Mouse (Mus musculus) gastrocnemius, postnatal 10 days (tissue): ENCODE data around the gene Brsk2. TPM values are rescaled to one million over a fixed set of nuclear protein-coding genes. Genes with fewer than 3 reads are reported as not detected.
"Not testable (repeated sequence)": the region's sequence is repeated elsewhere in the genome, so short reads cannot be mapped to it uniquely, and the experiment has no call there.

ENCODE experiments used
- DNase-seq: peaks from one replicate; pipeline ENCODE4 v3.0.0; 2021; ENCODE audit warnings: mixed read lengths
- long read RNA-seq, 2 experiments: library from polyadenylated mRNA; stranded (forward); transcript quantifications; one replicate each; pipeline ENCODE4 v2.0.0; 2021
- total RNA-seq, 2 experiments: library from RNA; stranded (reverse); gene quantifications; 2 replicates each; pipeline ENCODE4 v1.2.3; 2021

Brsk2 gene
- total RNA-seq: 1 to 10 TPM in 1 of 2 experiments, under 1 TPM in 1; 0.85 to 1.1 TPM
- long read RNA-seq, experiment 1, partial matches to known transcripts: 0 of 1 reads
- long read RNA-seq, experiment 1, other reads (novel, unspliced or antisense): 0 of 1 reads
- long read RNA-seq, experiment 2, partial matches to known transcripts: 0 of 1 reads
- long read RNA-seq, experiment 2, other reads (novel, unspliced or antisense): 1 of 1 reads

DNA sequence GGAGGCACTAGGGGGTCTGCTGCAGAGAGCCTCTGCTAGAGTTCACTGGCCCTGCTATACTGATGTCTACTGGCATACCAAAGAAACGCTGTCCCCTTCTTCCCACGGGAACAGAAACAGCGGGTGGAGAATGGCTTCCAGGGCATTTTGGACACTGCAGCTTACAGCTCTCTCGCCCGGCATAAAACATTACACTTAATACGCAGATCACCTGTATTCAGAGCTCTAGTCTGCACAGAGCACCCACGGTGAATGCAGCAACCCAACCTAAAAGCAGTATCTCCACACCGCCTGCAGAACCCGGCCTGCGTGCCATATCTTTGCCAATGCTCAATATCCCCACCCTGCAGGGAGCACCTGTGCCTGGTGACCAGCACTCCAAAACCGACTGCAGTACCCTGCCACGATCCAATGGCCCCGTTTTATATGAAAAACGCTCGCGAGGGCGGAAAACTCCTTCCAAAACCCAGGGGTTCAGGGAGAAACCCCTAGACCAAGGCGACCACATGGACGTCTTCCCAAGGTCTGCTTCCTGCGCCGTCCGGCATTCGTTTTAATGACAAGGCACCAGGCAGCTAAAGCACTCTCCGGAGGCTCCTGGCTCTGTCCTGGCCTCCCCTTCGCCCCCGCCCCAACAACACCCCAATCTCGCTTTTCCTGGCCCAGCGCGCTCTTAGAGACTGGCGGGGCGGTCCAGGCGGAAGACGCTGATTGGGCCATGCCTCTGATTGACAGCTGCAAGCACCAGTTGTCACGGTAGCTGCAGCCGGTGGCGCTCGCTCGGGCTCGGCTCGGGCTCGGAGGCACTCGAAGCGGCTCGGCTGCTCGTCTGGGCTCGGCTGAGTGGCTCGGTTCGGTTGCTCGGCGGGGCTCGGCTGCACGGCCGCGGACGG, at the start of gene Brsk2:
Brsk2 (plus strand) TSS at position 846 of the 893 bp plus-strand sequence.
- DNase-seq: peak; percentile 94

DNA sequence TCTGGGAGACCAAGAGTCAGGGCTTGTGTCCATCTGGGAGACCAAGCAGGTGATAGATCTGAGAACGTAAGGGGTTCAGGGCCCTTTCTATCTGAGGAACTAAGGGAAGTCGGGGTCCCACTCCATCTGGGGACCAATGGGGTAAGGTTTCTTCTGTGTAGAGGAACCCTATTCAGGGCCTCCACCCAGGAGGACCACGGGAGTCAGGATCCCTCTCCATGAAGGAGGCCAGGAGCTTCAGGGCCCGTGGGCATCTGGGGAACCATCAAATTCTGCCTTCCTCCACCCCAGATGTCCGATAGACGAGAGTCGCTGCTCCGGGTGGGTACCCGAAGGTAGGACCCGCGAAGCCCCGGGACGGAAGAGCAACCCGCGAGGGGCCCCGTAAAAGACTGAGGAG, 47.7 kb upstream of the Brsk2 start:
- DNase-seq: no peak

DNA sequence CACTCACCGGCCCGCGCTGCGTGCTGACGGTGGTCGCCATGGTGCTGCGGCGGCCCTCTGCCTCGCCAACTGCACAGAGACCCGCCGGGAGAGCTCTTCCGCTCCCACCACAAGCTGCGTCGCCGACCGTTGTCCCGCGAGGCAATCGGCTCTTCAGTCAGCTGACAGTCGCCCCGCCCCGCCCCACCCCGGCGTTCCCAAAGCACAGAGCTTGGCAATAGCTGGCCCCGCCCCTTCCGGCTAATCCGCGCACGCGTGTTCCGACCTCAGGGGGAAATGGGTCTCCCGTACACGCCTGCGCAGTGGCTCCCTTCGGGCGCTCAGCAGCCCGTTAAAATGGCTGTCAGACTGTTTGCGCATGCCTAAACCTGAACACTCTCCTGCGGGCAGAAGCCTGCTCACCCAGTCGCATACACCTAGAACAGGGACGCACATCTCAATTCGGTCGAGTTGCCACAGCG, 47.3 kb upstream of the Brsk2 start:
- peak; percentile 100 for DNase-seq

DNA sequence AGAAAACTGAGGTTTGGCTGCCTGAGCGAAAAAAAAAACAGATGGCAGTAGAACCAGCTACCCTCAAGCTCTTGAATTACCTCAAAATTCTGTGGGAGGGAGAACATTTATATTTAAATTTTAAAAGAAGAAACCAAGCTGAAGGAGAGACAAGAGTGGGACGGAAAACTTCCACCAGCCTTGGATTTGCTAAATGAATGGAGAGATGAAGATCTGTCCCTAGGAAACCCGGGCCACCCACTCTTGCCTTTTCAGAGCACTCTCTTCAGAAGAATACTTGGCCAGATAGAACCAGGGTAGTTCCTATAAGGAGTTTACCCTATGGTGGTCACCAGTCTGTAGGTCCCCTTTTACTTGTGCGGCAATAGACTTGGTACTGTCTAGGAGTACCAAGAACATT, 46.8 kb upstream of the Brsk2 start:
- no peak for DNase-seq

DNA sequence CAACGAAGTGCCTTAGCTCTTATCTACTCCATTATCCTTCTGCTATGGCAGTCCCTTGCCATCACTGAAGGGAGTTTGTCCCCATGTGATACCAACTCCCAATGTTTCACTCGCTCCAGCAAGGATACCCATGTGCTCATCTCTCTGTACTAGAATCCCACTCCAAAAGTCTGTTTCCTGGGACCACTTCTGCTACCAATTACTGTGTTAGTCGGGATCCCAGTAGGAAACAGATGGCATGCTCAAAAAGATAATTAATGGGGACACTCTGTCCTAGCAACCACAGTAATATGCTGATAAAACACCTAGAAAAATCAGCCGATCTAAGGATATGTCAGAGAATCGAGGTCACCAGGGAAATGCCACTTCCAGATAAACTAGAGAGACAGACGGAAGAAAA, 41.0 kb upstream of the Brsk2 start:
- DNase-seq: no peak

DNA sequence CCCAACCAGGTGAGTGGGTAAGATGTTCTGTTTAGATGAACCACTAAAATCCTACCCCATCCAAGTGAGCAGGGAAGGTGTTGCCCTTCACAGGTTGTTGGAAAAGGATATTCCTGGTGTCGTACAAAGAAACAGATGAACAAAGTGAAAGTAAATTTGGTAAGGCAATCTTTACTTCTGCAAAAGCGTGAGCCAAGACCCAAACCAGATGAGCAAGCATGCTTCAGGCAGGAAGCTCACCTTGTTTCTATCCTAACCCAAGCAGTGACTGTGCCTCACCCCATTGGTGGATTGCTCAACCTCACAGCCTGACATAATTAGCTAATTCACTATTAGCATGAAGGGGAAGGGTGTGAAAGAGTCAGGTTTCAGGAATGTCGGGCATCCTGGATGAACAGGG, 38.2 kb upstream of the Brsk2 start:
- no peak for DNase-seq

DNA sequence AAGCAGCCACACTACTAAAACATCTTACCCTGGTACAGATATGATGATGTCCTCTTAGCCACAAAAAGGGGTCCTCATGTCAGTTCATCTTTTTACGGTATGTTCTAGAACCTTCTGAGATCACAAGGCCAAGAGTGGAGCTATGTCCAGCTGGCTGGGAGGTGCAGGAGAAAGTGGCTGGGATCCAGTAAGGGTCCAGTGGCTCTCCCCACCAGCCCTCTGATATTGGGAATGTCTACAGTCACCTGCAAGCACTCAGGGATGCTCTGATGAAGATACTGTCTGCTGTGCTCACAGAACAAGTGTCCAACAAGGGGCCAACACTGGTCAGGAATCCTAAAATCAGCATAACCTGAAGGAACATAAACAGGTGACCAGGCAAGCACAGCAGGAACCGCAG, 31.1 kb upstream of the Brsk2 start, which contains the start of gene Tollip:
Tollip (minus strand) TSS at position 101 of the 400 bp plus-strand sequence.
- DNase-seq: no peak

DNA sequence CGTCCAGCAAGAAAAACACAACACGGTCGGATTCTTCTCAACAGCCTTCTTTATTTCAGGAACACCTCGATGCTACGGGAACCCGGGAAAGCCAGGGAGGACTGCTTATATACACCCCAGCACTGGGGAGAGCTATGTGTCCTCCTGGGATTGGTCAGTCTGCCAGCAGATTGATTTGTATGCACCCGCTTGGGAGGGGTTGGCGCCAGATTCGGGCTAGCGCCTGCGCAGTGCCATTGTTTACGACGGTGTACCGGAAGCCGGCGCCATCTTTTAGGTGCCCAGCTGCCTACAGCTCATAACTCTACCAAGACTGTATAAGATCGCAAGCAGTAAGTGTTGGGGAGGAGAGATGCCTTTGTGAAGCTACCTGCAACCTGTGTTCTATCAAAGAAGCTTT, 25.4 kb upstream of the Brsk2 start:
- DNase-seq: not testable (repeated sequence)

DNA sequence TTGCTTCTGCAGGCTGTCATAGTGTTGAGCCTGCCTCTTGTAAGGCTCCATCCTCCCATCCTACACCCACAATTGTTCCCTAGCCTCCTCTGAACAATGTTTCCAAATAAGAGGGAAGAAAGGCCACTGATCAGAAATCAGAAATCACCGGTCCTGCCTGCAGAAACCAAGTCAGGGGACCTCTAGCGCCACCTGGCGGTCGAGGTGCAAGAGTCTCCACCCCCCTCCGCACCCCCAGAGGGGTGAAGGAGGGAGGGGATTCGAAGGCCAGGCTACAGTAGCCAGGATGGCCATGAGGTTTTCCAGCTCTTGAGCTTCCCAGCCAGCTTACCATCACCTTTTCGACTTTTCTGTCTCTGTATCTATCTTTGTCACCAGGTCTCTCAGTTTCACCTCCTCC, 24.6 kb upstream of the Brsk2 start:
- peak; percentile 86 for DNase-seq

DNA sequence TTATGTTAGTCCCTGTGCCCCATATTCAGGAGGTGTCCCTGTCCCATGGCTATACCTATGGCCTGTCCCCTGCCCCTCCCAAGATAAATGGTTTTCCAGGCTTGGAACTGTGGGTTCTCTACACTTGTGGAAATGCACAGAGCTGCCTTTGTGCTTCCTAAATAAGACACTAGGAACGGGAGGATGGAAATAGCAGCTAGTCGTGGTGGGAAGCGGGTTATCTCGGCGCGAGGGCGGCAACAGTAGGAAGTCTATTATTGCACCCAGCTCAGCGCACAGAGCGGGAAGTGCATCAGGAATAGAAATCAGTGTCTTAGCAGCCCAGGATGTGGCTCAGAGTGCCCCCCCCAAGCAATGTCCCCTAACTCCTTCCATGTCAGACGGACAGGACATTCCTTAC, 20.9 kb upstream of the Brsk2 start:
- no peak for DNase-seq

DNA sequence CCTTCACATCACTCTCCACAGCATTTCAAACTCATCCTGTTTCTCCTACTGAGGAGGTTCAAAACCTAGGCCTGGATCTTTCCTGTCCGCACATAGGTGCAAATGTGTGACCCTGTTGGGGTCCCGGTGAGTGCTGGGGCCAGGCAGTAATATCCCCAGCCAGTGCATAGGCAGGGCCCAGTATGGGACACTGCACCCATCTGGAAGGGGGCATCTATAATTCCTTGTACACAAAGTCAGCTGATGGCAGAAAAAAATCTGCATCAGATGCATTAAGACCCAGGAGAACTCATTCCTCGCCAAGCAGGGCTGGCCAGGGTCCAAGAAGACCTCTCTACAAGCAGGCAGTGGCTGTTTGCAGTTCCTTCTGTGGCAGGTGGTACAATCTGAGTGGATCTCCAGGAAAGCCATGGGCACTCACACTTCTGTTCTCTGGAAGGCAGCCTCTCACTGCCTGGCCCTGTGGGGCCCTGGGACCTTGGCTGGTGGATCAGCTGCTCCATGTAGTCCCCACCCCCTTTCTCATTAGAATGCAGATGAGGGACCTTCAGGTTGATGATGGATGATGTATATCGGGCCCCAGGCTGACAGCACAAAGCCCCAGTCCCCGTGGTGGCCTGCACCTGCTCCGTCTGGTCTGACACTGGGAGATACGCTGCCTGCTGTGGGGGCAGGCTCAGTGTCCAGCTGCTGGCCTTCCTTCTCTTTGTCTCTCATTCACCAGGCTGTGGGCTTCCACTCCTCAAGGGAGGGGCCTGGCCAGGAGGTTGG, 15.2 kb upstream of the Brsk2 start:
- no peak for DNase-seq

DNA sequence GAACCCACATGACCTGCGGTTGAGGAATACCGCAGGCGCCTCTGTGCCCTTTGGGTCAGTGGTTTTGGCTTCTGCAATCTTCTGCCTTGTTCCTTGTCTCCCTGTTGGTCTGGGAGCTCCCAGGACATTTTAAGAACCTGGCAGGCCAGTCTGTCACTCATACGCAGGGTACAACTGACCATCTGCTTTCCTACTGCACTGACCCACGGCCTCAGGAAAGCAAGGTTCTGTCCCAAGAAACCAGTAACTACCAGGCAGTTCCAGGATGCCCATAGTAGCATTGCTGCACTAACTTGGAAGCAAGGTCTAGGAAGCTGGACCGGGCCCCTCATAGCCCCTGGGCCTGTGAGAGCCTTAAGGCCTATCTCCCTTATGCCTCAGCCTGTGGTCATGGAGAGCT, 14.6 kb upstream of the Brsk2 start:
- DNase-seq: no peak

DNA sequence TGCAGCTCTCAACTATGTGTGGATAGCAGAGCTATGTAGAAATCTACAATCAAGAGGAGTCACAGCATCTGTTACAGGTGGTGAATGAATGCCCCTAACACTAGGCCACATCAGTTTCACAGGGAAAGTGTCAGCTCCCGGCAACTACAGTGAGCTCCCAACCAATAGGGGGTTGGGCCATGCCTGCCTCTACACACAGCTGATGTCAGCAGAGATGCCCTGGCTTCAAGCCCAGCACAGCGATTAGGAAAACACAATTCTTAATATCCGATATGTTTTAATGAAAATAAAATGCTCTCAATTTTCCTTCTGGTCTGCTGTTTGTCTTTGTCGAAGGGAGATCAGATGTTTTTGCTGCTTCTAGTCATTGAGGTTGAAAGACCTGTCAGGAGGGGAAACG, 6.1 kb upstream of the Brsk2 start:
- DNase-seq: no peak

DNA sequence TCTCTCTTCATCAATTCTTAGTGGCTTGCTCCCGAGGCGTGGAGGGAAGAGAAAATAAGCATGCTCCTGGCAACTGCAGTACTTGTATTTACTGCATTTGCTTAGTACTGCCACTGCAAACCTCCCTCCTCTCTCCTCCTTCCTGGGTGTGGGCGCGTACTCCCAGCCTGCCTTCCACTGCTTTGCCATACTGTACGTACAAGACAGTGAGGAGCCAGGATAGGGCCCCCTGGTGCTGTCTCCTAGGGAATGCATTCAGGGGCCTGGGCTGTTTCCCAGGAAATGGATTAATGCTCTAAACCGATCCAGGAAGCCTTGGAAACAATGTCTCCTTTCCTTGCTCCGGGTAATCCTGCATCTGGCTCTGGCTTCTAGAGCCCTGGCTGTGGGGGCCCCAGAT, 3.6 kb upstream of the Brsk2 start:
- no peak for DNase-seq

DNA sequence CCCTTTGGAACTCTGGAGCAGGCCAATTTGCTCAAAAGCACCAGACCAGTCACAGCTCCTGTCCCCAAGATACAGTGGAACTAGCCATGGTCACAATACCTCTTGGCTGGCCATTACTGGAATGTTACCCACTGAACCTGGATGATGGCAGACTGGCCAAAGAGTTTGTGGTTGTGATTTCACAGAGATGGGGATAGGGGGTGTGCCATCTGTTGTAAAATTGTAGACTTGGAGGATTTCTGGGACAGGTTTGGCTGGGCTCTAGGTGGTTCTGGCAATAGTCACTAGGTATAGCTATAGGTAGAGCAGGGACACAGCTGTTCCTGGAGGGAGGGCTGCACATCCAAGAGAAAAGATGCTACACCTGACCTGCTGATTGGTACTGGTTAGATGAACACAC, 2.0 kb upstream of the Brsk2 start:
- DNase-seq: no peak

DNA sequence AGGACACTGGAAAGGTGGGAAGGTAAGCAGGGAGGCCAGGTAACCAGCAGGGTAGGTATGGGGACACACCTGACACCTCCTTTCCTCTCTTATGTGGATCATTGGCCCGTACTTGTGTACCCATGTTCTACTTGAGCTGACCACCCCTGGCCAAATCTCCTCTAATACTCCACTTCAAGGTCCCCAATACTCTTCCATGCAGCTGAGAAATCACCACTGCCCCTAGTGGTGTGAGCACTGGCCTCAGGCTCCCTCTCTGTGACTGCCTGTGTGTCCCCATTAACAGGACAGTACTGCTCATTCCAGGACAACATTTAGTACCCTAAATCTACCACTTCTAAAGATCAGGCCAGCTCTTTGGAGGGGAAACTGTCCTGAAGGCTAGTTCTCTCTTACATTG, 1.5 kb upstream of the Brsk2 start:
- DNase-seq: no peak

DNA sequence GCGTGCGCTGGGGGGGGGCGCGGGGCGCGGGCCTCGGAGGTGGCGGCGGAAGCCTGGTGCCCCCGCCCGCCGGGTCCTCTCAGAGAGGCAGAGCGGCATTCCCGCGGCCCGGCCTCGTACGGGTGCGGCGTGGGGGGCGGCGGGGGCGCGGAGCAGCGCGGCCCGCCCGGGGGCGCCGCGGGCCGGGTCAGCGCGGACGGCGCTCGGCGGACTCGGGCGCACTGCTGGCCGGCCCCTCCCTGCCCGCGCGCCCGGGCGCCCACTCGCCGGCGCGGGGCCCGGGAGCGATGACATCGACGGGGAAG, 200 bp downstream of the Brsk2 start:
- DNase-seq: no peak

DNA sequence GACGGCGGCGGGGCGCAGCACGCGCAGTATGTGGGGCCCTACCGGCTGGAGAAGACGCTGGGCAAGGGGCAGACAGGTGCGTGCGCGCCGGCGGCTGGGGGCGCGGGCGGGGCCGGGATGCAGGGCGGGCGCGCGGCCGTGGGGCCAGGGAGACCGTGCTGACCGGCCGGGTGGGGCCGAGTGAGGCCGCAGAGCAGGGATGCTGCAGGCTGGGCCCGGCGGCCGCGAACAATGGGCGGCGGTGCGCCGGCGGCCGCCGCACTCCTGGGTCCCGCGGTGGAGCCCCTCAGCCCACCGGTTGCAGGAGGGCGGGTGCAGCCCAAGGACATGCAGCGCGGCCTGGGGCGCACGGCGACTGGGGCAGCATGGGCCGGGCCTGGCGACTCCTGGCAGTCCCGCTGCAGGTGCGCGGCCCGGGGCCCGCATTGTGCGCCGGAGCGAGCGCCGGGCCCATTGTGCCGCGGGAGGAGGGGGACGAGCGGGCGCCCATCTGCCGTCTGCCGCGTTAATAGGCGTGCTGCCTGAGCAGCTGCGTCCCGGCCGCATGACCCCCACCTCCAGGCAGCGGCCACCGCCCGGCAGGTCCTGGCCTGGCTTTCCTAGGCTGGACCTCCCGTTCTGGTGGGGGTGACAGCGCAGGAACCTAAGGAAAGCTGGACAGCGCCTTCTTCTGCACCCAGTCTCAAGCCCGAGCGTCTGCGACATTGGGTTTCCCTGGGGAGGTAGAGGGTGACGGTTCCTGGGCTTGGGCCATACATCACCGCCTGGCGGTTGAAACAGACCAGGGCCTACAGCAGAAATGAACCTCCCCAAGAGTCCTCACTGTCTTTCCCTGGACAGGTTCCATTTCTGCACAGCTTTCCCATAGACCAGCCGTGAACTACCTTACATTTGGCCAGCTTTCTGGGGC, 808 bp downstream of the Brsk2 start:
- peak; percentile 34 for DNase-seq

DNA sequence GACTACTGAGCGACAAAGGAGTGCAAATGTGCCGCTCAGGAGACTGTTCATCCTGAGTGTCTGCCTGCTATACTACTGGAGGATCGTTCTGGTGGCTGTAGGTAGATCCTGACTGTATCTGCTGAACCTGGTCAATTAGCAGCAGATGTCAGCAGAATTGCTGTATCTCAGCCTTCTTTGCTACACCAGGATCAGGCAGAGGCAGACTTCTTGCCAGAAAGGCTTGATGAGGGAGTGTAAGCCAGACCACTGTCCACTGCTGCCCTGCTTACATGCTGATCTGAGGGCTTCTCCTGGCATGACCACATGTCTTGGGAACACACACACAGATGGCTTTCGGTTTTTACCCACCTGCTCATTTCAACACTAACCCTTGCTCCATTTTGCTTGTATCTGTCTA, 2.3 kb downstream of the Brsk2 start:
- no peak for DNase-seq

DNA sequence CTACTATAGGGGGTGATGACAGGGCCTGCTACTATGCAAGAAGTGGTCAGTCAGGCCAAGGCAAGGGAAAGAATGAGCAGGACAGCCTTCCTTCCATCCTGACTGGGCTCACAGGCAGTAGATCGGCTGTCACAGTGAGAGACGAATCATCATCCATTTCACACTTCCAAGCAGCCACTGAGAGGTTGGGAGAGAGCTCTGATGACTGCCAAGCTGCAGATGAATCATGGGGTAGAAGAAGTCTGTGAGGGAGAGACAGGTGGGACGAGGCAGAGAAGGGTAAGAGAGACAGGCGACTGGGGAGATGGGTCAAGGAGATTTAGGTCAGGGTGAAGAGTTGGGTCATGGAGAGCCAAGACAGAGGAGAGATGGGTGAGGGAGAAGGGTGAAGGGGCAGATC, 3.4 kb downstream of the Brsk2 start:
- no peak for DNase-seq

DNA sequence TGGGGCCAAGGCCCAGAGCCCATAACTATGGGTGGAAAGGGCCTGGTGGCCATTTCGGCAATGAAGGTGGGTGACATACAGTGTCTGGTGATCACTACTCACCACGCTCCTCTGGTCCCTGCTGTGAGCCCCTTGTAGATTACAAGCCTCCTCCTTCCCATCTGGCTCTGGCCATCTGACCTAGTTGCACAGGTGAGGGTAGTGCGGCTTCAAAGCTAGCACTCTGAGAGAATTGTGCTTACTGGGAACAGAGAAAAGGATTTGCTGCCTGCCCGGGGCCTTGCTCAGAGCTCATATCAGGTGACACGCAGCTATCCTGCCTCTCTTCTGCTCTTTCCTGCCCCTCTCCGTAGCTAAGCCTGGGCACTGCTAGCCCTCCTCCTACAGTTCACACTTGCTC, 4.1 kb downstream of the Brsk2 start:
- DNase-seq: no peak

DNA sequence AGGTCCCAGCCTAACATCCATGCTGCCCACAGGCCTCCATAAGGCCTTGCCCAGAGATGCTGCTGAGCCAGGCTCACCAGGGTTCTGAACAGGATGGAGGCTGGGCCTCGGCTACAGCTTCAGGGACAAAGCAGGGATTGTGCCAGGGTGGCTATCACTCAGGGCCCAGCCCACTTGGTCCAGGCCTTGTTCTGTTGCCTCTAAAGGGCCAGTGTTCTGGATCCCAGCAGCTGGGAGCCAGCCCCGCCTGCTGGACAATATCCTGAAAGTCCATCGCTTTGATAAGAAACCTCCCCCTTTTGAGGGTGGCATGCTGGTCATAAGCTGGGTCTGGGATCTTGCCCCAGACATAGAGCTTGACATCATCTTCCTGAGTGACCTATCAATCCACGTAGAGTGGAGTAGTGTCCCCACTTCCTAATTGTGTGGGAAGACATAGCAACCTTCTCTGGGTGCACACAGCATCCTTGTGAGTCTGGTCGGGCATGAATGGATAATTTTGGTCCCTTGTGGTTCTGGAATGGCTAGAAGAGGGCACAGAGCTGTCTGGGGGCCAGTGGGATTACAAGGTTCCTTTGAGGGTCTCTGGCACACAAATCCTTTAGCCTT, 6.1 kb downstream of the Brsk2 start:
- DNase-seq: no peak
